Mouse (Mus musculus) embryonic fibroblast, embryonic 13.5 days (primary cell): ENCODE results near the gene Dnm3. TPM values are rescaled to one million over a fixed set of nuclear protein-coding genes. Genes with fewer than 3 reads are reported as not detected.
A peak's percentile ranks its signal among the peaks of the same experiment; 100 is the strongest.

ENCODE experiments used
- H3K27ac ChIP-seq: 2 replicates; pipeline ENCODE4 v1.5.1; 2012; ENCODE audit warnings: low read length, control low read depth, inconsistent platforms; ENCODE audit not compliant: insufficient read depth
- H3K4me1 ChIP-seq: 2 replicates; pipeline ENCODE4 v1.6.1; 2011; ENCODE audit warnings: low read length; ENCODE audit not compliant: control insufficient read depth, insufficient read depth
- H3K4me3 ChIP-seq: 2 replicates; pipeline ENCODE4 v1.5.1; 2011; ENCODE audit warnings: mild to moderate bottlenecking, control low read depth, low read length; ENCODE audit not compliant: insufficient read depth
- CTCF ChIP-seq: IDR thresholded peaks from 2 replicates; pipeline ENCODE4 v1.5.1; 2011; ENCODE audit warnings: mild to moderate bottlenecking, control low read depth, low read length, moderate library complexity, borderline replicate concordance; ENCODE audit not compliant: insufficient read depth
- POLR2A ChIP-seq: IDR thresholded peaks from 2 replicates; pipeline ENCODE4 v1.6.1; 2011; ENCODE audit warnings: low read depth, mild to moderate bottlenecking, control low read depth, low read length, moderate library complexity
- polyA plus RNA-seq: library from polyadenylated mRNA; stranded (reverse); fragments of >200 nt; gene quantifications from 2 replicates; pipeline ENCODE4 v1.2.4, GENCODE M21; 2011; ENCODE audit warnings: low read depth; ENCODE audit not compliant: missing spikeins, insufficient read length

Dnm3 gene
- polyA plus RNA-seq, 1 experiment = 11.7 TPM

DNA sequence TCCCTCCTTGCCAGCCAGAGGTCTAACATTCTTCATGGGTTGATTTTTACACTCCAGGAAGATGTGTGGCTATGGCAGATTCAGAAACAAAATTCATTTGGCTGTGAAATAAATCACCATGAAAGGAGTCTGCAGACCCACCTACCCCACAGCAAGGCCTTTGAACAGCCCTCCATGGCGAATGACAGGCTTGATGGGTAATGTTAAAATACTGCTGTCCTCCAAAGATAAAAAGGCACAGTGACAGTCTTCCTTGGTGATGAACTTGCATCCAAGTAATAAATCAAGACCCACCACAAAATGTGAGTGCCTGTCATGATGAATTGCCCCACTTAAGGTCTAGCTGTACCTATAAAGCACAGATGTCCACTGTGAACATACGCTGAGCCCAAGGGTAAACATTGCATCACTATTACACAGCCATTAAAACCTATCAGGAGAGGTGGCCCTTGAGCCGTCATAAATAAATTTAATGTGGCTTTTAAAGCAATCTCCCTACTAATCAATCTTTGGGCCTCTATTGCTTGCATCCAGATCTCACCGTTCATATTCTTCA lies 131.3 kb downstream of the Dnm3 start:
- H3K4me1 ChIP-seq = no peaks in the 10 kb centered on the region
- no peak overlapping the region for H3K27ac ChIP-seq
- TF ChIP-seq CTCF (no peak), POLR2A (no peak)
- H3K4me3 ChIP-seq = no peak overlapping the region

DNA sequence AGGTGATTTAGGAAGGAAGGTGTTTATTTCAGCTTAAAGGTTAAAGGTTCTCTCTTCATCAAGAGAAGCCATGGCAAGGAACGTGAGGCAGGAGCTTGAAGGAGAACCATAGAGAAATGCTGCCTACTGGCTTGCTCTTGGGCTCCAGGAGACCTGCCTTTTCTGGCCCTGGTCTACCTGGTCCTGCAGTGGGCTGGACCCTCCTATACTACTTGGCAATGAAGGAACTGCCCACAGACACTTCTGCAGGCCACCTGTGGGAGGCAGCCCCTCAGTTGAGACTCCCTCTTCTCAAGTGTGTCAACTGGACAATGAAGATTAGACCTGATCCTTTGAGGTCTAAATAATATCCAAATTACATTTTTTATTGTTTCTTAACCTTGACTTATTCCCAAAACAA lies 140.7 kb downstream of the Dnm3 start:
- Histone ChIP-seq H3K4me3 (no peak overlapping the region), H3K4me1 (no peaks in the 10 kb centered on the region), H3K27ac (no peak overlapping the region)
- TF ChIP-seq CTCF = no peak
- no peak for TF ChIP-seq POLR2A

DNA sequence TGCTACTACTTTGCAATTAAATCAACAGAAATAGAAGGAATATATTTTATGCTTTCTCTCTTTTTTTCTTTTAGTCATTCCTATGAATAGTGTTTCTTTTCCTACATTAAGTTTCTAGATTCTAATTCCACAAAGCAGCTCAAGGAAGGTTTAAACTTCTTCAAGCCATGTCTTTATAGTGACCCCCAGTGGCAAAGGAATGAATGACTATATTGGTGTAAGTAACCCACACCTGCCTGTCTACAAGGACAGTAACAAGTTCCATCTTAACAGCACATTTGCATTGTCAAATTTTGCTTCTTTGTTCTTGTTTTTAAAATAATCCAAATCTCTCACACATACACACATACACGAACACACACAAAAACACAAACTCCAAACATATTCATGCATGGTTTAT lies 141.2 kb downstream of the Dnm3 start:
- H3K27ac ChIP-seq = no peak overlapping the region
- no peak overlapping the region for H3K4me3 ChIP-seq
- no peaks in the 10 kb centered on the region for H3K4me1 ChIP-seq
- TF ChIP-seq POLR2A (no peak), CTCF (no peak)

DNA sequence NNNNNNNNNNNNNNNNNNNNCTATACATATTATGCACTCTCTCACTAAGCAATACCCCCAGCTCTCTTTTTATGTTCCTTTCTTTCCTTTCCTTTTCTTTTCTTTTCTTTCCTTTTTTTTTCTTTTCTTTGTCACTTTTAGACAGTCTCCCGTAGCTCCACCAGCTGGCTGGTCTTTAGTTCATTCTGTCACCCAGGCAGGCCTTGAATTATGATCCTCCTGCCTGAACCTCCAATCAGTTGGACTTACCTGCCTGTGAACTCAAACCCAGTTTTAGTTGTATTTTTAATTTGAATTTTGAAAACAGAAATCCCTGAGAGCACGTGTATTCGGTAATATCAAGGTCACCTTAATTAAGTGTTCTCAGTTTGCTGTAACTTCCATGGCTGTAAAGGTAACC lies 141.6 kb downstream of the Dnm3 start:
- no peaks in the 10 kb centered on the region for H3K4me1 ChIP-seq
- TF ChIP-seq POLR2A (no peak), CTCF (no peak)
- H3K4me3 ChIP-seq = no peak overlapping the region
- H3K27ac ChIP-seq = peak overlapping the region; percentile 8; the same call in 1 of the 2 replicates

DNA sequence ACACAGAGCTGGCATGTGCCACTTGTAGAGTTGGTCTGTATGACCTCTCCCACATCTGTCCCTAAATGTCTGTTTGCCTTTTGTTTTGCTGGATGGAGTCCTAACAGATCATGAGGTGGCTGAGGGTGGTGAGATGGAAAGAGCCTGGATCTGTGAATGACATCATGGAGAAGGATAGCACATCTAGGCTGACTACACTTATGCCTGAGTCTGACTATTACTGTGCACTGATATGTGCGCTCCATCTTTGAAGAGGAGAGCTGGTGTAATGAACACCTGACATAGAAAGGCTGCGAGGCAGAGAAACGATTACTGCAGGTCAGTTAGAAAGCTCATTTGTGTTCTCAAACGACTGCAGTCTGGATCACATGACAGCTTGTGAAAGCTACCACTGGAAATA lies 149.2 kb downstream of the Dnm3 start:
- Histone ChIP-seq H3K4me1 (no peaks in the 10 kb centered on the region), H3K27ac (no peak overlapping the region), H3K4me3 (no peak overlapping the region)
- TF ChIP-seq POLR2A (no peak), CTCF (no peak)

DNA sequence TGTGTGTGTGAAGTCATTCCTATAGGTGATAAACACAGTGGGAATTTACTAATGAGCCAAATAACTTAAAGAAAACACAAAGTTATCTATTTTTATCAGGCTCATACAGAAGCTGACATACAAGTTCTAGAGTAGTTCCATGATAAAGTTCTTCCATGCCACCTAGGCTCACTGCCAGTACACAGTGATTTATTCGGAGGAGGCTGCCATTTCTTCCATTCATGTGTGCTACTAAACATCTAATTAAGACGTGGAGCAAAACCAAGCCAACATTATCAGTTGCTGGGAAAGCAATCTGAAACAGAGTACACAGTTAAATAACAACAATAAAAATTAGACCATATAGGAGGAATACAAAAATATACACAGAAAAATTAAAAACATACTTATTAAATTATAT lies 150.2 kb downstream of the Dnm3 start:
- no peaks in the 10 kb centered on the region for H3K4me1 ChIP-seq
- H3K27ac ChIP-seq = no peak overlapping the region
- no peak overlapping the region for H3K4me3 ChIP-seq
- no peak for TF ChIP-seq POLR2A
- no peak for TF ChIP-seq CTCF

DNA sequence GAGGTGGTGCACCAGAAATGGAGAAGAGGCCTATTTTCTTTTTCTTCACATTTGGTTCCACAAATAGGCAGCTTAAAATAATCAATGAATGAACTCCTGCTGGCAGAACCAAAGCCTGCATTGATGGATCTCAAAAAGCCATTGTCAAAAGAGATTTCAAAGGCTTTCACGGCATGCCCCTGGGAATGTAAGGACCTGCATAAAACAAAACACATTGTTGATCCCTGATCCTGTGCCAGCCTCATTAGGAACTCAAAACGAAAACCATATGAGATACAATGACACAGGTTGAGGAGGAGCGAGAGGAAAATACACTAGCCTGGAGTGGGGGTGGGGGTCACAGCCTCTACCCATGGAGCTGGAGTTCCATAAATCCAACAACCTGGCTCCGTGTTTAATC lies 153.4 kb downstream of the Dnm3 start:
- no peak overlapping the region for H3K4me3 ChIP-seq
- no peaks in the 10 kb centered on the region for H3K4me1 ChIP-seq
- H3K27ac ChIP-seq = no peak overlapping the region
- TF ChIP-seq POLR2A (no peak), CTCF (no peak)

DNA sequence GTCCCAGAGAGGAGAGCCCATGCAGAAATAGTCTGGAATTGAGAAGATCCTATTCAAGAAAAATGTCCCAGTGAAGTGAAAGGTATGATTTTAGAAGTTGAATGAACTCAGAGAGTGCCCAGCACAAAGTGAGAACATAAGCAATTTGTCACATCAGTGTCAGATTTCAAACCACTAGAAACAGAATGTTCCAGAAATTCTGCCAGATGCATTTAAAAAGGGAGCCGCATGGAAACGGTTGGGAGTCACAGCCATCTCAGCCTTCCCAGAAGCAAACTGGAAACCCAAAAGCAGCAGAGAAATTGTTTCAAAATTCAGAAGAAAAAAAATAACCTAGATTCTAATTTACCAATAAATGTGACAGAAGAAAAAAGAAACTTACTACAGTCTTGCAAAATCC lies 154.7 kb downstream of the Dnm3 start:
- Histone ChIP-seq H3K4me3 (no peak overlapping the region), H3K27ac (no peak overlapping the region), H3K4me1 (no peaks in the 10 kb centered on the region)
- TF ChIP-seq CTCF (no peak), POLR2A (no peak)

DNA sequence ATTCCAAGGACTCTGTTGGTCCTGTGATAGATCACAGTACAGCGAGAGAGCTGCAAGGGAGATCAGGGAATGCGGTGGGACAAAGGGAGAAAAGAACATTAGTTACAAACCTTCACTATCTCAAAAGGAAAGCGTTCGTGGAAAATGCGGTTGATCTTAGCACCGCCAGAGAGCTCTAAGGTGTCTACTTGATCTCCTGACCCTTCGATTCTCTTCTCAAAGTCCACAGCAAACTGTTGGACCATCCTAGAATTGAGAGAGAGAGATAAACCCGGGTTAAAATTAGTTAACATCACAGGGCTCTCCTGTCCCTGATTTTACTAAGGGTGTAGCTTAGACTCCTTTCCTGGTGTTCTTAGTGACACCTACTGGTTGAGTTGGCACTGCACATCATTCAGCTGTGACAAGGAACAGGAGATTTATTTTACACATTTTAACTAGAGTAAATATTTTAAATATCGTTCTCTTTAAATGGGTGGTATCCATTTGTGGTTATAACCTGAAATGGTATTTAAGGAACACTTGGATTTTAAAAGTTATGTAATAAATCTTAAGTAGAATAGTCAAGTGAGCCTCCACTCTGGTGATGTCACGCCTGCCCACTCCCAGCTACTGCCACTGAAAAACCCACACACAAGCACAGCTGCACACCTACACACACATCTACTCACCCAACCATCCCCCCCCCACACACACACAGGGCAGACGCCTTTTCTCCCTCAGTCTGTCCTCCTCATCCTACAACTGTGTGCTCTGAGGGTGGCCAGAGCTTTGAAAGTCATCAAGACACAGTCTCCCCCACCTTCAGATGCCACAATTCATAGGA lies 164.2 kb downstream of the Dnm3 start:
- no peak overlapping the region for H3K4me3 ChIP-seq
- TF ChIP-seq POLR2A = no peak
- TF ChIP-seq CTCF = no peak
- peak overlapping the region; percentile 91 for H3K27ac ChIP-seq
- H3K4me1 ChIP-seq = peaks cover 2% of the 10 kb centered on the region; the same call in 1 of the 2 replicates

DNA sequence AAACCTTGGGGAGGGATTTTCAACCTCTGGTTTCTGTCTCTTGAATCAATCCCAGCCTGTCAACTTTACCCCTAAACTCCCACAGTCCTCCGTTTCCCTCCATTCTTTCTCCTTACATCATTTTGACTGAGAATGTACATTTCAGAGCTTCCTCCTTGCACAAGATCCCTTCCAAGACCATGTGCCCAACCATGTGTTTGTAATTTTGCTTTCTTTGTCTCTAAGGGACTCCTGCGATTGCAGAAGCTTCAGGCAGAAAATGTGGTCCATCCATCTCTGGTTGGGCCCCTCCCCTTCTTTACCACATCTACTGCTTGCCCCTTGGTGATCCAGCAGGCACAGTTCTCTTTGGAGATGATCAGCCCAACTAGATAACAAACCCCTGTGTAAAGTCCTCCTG lies 165.2 kb downstream of the Dnm3 start:
- H3K27ac ChIP-seq = peak overlapping the region; percentile 59
- TF ChIP-seq CTCF (no peak), POLR2A (no peak; the same call in 1 of the 2 replicates)
- peaks cover 2% of the 10 kb centered on the region; the same call in 1 of the 2 replicates for H3K4me1 ChIP-seq
- H3K4me3 ChIP-seq = no peak overlapping the region
